Mouse (Mus musculus): ENCODE results near the gene Gatb. TPM values are rescaled to one million over a fixed set of nuclear protein-coding genes. Genes with fewer than 3 reads are reported as not detected.
A peak's percentile ranks its signal among the peaks of the same experiment; 100 is the strongest.

Gatb gene
- polyA plus RNA-seq, 1 experiment from 2014 or later, result 49.7 TPM

GRCm38 (mm10) chr3:85688341-85688740, 114.4 kb downstream of the Gatb start:
- H3K9me3 ChIP-seq (ENCODE audit: control insufficient read depth, low read length), result no peaks in the 10 kb centered on the region
- no peak overlapping the region for H3K4me3 ChIP-seq (ENCODE audit: control insufficient read depth in 1 of 2, insufficient read depth in 1 of 2, low read depth in 1 of 2, low read length in 2 of 2)
- no peak overlapping the region for H3K9ac ChIP-seq (ENCODE audit: low read length)
- 90% methylated on average over 14 of the region's 14 CpGs for WGBS
- no peak for ATAC-seq (ENCODE audit: insufficient number of reproducible peaks, insufficient read depth, low FRiP score, low read depth)
- H3K27ac ChIP-seq (replicated peaks in 1 of 2; ENCODE audit: control insufficient read depth in 1 of 2, insufficient read depth in 1 of 2, low read depth in 2 of 2, low read length in 2 of 2), result no peak overlapping the region
- H3K36me3 ChIP-seq (ENCODE audit: control insufficient read depth, insufficient read depth, low read length), result 0 out of 2 replicates have a peak, but pooled peaks cover 3% of the 10 kb centered on the region
- H3K4me1 ChIP-seq (ENCODE audit: control insufficient read depth in 2 of 2, insufficient read depth in 2 of 2, low read length in 2 of 2), result peaks cover 0 to 2% of the 10 kb centered on the region in 2 experiments; a peak in 1 of 4 replicates
- no peaks in the 10 kb centered on the region for H3K27me3 ChIP-seq (ENCODE audit: control insufficient read depth, insufficient read depth, low read length)
- H3K4me2 ChIP-seq (ENCODE audit: low read length), result no peak overlapping the region

DNA sequence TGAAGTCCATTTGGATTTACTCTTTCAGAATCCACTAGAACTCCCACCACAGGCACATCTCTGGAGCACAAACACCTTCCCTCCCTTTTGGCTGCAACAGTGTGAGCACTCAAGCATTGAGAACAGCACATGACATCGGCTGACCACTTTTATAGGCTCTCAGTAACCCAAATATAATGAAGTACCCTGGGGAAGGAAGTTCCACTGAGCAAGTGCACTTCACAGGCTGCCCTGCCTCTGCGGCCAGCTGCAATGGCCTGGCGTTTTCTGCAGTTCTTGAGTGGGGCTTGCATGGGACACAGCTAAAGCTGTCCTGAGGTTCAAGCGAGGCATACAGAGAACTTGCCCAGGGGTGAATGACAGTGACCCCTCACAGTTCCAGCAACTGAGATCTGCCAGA, 117.2 kb downstream of the Gatb start:
- no peak overlapping the region for H3K27ac ChIP-seq (replicated peaks in 1 of 2; ENCODE audit: control insufficient read depth in 1 of 2, insufficient read depth in 1 of 2, low read depth in 2 of 2, low read length in 2 of 2)
- no peak for ATAC-seq (ENCODE audit: insufficient number of reproducible peaks, insufficient read depth, low FRiP score, low read depth)

GRCm38 (mm10) chr3:85693013-85693412, 119.1 kb downstream of the Gatb start:
- no peaks in the 10 kb centered on the region for H3K9me3 ChIP-seq (ENCODE audit: control insufficient read depth, low read length)
- H3K4me2 ChIP-seq (ENCODE audit: low read length), result no peak overlapping the region
- 41% methylated on average over 3 of the region's 3 CpGs for WGBS
- no peak overlapping the region for H3K4me3 ChIP-seq (ENCODE audit: control insufficient read depth in 1 of 2, insufficient read depth in 1 of 2, low read depth in 1 of 2, low read length in 2 of 2)
- no peaks in the 10 kb centered on the region for H3K36me3 ChIP-seq (ENCODE audit: control insufficient read depth, insufficient read depth, low read length)
- no peaks in the 10 kb centered on the region for H3K4me1 ChIP-seq (ENCODE audit: control insufficient read depth in 2 of 2, insufficient read depth in 2 of 2, low read length in 2 of 2)
- no peak overlapping the region for H3K27ac ChIP-seq (replicated peaks in 1 of 2; ENCODE audit: control insufficient read depth in 1 of 2, insufficient read depth in 1 of 2, low read depth in 2 of 2, low read length in 2 of 2)
- no peak overlapping the region for H3K9ac ChIP-seq (ENCODE audit: low read length)
- no peaks in the 10 kb centered on the region for H3K27me3 ChIP-seq (ENCODE audit: control insufficient read depth, insufficient read depth, low read length)
- ATAC-seq (ENCODE audit: insufficient number of reproducible peaks, insufficient read depth, low FRiP score, low read depth), result no peak

More for the DNA sequence above, 117.2 kb downstream of the Gatb start:
- Histone ChIP-seq H3K9ac (ENCODE audit: low read length) (no peak overlapping the region), H3K36me3 (ENCODE audit: control insufficient read depth, insufficient read depth, low read length) (0 out of 2 replicates have a peak, but pooled peaks cover 3% of the 10 kb centered on the region), H3K4me3 (ENCODE audit: control insufficient read depth in 1 of 2, insufficient read depth in 1 of 2, low read depth in 1 of 2, low read length in 2 of 2) (no peak overlapping the region), H3K27me3 (ENCODE audit: control insufficient read depth, insufficient read depth, low read length) (no peaks in the 10 kb centered on the region), H3K4me2 (ENCODE audit: low read length) (no peak overlapping the region), H3K9me3 (ENCODE audit: control insufficient read depth, low read length) (no peaks in the 10 kb centered on the region), H3K4me1 (ENCODE audit: control insufficient read depth in 2 of 2, insufficient read depth in 2 of 2, low read length in 2 of 2) (no peaks in the 10 kb centered on the region)
- WGBS, result 76% methylated on average over 4 of the region's 4 CpGs

DNA sequence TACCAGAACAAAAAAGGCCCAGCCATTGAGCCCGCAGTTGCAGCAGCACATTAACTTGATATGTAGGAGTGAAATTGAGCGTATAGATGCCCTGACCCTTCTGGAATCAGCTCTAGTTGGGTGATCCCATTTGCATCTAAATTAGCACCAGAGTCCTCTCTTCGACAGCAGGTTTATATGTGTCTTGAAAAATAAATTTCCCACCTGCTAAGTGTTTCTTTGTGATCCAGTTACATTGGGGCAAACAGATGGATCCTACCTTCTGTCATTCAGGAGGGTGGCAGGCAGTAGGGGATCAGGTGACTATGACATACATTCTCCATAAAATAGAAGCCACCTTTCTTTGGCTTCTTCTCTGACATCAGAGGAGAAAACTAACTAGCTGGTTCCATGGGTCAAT, 121.1 kb downstream of the Gatb start:
- H3K36me3 ChIP-seq (ENCODE audit: control insufficient read depth, insufficient read depth, low read length), result no peaks in the 10 kb centered on the region

DNA sequence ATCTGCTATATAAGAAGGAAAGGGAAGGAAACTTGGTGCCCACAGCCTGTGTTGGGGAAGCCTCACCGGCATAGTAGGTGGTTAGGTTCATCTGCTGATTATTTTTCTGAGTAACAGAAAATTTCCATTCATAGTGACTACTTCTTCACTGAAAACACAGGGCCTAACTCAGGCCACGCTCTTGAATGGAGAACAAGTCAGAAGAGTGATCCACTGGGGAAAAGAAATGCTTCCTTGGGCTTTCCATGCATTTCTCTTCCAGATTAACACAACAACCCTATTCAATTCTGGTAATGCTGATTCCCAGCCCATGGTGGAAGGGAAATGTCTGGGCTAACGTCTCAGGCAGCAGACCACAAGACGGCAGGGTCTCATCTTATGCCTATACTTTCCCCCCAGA, 124.6 kb downstream of the Gatb start:
- H3K36me3 ChIP-seq (ENCODE audit: control insufficient read depth, insufficient read depth, low read length), result no peaks in the 10 kb centered on the region
- H3K27ac ChIP-seq (replicated peaks in 1 of 2; ENCODE audit: control insufficient read depth in 1 of 2, insufficient read depth in 1 of 2, low read depth in 2 of 2, low read length in 2 of 2), result no peak overlapping the region
- H3K27me3 ChIP-seq (ENCODE audit: control insufficient read depth, insufficient read depth, low read length), result no peaks in the 10 kb centered on the region
- no peak for ATAC-seq (ENCODE audit: insufficient number of reproducible peaks, insufficient read depth, low FRiP score, low read depth)
- H3K4me1 ChIP-seq (ENCODE audit: control insufficient read depth in 2 of 2, insufficient read depth in 2 of 2, low read length in 2 of 2), result peaks cover 0 to 4% of the 10 kb centered on the region in 2 experiments; a peak in 1 of 4 replicates
- H3K9me3 ChIP-seq (ENCODE audit: control insufficient read depth, low read length), result no peaks in the 10 kb centered on the region
- 77% methylated on average over 4 of the region's 4 CpGs for WGBS
- no peak overlapping the region for H3K4me3 ChIP-seq (ENCODE audit: control insufficient read depth in 1 of 2, insufficient read depth in 1 of 2, low read depth in 1 of 2, low read length in 2 of 2)
- no peak overlapping the region for H3K4me2 ChIP-seq (ENCODE audit: low read length)
- H3K9ac ChIP-seq (ENCODE audit: low read length), result no peak overlapping the region

More for the DNA sequence above, 121.1 kb downstream of the Gatb start:
- Histone ChIP-seq H3K4me2 (ENCODE audit: low read length) (no peak overlapping the region), H3K9me3 (ENCODE audit: control insufficient read depth, low read length) (no peaks in the 10 kb centered on the region), H3K4me3 (ENCODE audit: control insufficient read depth in 1 of 2, insufficient read depth in 1 of 2, low read depth in 1 of 2, low read length in 2 of 2) (no peak overlapping the region), H3K27me3 (ENCODE audit: control insufficient read depth, insufficient read depth, low read length) (no peaks in the 10 kb centered on the region), H3K9ac (ENCODE audit: low read length) (no peak overlapping the region), H3K27ac (replicated peaks in 1 of 2; ENCODE audit: control insufficient read depth in 1 of 2, insufficient read depth in 1 of 2, low read depth in 2 of 2, low read length in 2 of 2) (no peak overlapping the region), H3K4me1 (ENCODE audit: control insufficient read depth in 2 of 2, insufficient read depth in 2 of 2, low read length in 2 of 2) (no peaks in the 10 kb centered on the region)
- ATAC-seq (ENCODE audit: insufficient number of reproducible peaks, insufficient read depth, low FRiP score, low read depth), result no peak
- 93% methylated on average over 3 of the region's 3 CpGs for WGBS

- Histone ChIP-seq H3K36me3 (ENCODE audit: control insufficient read depth, insufficient read depth, low read length) (no peaks in the 10 kb centered on the region), H3K27me3 (ENCODE audit: control insufficient read depth, insufficient read depth, low read length) (no peaks in the 10 kb centered on the region), H3K4me2 (ENCODE audit: low read length) (no peak overlapping the region), H3K4me3 (ENCODE audit: control insufficient read depth in 1 of 2, insufficient read depth in 1 of 2, low read depth in 1 of 2, low read length in 2 of 2) (no peak overlapping the region), H3K27ac (replicated peaks in 1 of 2; ENCODE audit: control insufficient read depth in 1 of 2, insufficient read depth in 1 of 2, low read depth in 2 of 2, low read length in 2 of 2) (peak overlapping the region; percentile 6 to 48; a peak in 1 of 4 replicates), H3K9me3 (ENCODE audit: control insufficient read depth, low read length) (no peaks in the 10 kb centered on the region), H3K9ac (ENCODE audit: low read length) (no peak overlapping the region), H3K4me1 (ENCODE audit: control insufficient read depth in 2 of 2, insufficient read depth in 2 of 2, low read length in 2 of 2) (peaks cover 0 to 6% of the 10 kb centered on the region in 2 experiments; a peak in 2 of 4 replicates)
- 51% methylated on average over 6 of the region's 6 CpGs for WGBS
- peak; percentile 39; the same call in 1 of the 2 replicates for ATAC-seq (ENCODE audit: insufficient number of reproducible peaks, insufficient read depth, low FRiP score, low read depth)
Measured at GRCm38 (mm10) chr3:85703141-85703882, 129.4 kb downstream of the Gatb start.

All from heart, embryonic 14.5 days (tissue).